Mouse (Mus musculus) heart, postnatal 0 days (tissue): ENCODE data around the gene Ramp3.

Experiments
- CTCF ChIP-seq: IDR thresholded peaks from 2 replicates; pipeline ENCODE4 v1.5.1; 2016; ENCODE audit warnings: antibody characterized with exemption, control low read depth, low read depth
- EP300 ChIP-seq: IDR thresholded peaks from 2 replicates; pipeline ENCODE4 v1.6.1; 2016; ENCODE audit warnings: antibody characterized with exemption, low read depth

GRCm38 (mm10) chr11:6680397-6680818 lies 22.1 kb downstream of the Ramp3 start:
- TF ChIP-seq CTCF (no peak), EP300 (no peak)
